Mouse (Mus musculus) E14TG2a.4 (cell line): ENCODE results near the gene Podxl.

Experiments
- H3K27me3 ChIP-seq: 2 replicates; pipeline ENCODE4 v1.6.1; 2014; ENCODE audit warnings: low read length, control low read depth; ENCODE audit not compliant: insufficient read depth
- H3K36me3 ChIP-seq: 2 replicates; pipeline ENCODE4 v1.6.1; 2014; ENCODE audit warnings: low read length, control low read depth; ENCODE audit not compliant: insufficient read depth
- H3K4me1 ChIP-seq: replicated peaks from 2 replicates; pipeline ENCODE4 v1.6.1; 2014; ENCODE audit warnings: low read depth, low read length, control low read depth
- H3K4me3 ChIP-seq: replicated peaks from 2 replicates; pipeline ENCODE4 v1.5.1; 2014; ENCODE audit warnings: mild to moderate bottlenecking, low read length
- H3K9me3 ChIP-seq: 2 replicates; pipeline ENCODE4 v1.6.1; 2014; ENCODE audit warnings: low read length, control low read depth
- CTCF ChIP-seq: conservative IDR thresholded peaks from 2 replicates; pipeline ENCODE4 v1.5.1; 2014; ENCODE audit warnings: low read length
- NANOG ChIP-seq: IDR thresholded peaks from 2 replicates; pipeline ENCODE4 v1.6.1; 2014; ENCODE audit warnings: borderline replicate concordance, low read length, mixed read lengths
- POU5F1 ChIP-seq: IDR thresholded peaks from 2 replicates; pipeline ENCODE4 v1.6.1; 2014; ENCODE audit warnings: low read length, borderline replicate concordance

Gene Podxl

DNA sequence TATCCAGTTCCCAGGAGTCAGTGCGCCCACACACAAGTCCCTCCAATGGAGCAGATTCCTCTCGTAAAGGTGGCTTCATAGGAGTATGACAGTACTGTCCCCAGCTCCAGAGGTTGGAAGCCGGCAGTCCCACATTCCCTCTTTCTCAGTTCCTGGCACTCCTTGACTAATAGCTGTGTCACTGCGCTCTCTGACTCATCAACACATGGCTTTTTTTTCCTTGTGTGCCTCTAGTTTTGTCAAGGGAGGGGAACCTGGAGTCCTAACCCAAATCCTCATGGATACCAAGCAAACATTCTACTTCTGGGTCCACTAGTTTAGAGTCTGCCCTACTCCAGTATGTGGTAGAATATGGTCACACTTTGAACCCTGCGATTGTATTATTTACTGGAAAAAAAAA lies 29.1 kb downstream of the Podxl start:
- Histone ChIP-seq H3K27me3 (no peaks in the 10 kb centered on the region), H3K4me3 (no peak overlapping the region), H3K9me3 (peaks cover 4% of the 10 kb centered on the region), H3K36me3 (no peaks in the 10 kb centered on the region), H3K4me1 (peaks cover 12% of the 10 kb centered on the region)
- no peak for TF ChIP-seq POU5F1
- no peak for TF ChIP-seq NANOG
- no peak for TF ChIP-seq CTCF

DNA sequence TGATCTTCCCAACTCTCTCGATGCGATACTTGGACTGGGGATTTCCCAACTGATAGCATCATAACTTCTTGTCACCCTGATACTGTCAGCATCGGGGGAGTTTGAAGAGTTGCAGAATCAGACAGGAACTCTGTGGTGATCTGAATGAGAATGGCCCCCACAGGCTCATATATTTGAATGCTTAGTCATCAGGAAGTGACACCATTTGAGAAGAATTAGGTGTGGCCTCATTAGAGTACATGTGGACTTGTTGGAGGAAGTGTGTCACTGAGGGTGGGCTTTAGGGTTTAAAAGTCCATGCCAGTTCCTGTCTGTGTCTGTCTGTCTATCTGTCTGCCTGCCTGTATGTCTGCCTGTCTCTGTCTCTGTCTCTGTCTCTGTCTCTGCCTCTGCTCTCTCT lies 31.9 kb downstream of the Podxl start:
- no peak for TF ChIP-seq NANOG
- TF ChIP-seq CTCF, result no peak
- no peak for TF ChIP-seq POU5F1
- peaks cover 28% of the 10 kb centered on the region for H3K4me1 ChIP-seq
- H3K36me3 ChIP-seq, result peaks cover 5% of the 10 kb centered on the region; the same call in 1 of the 2 replicates
- H3K4me3 ChIP-seq, result no peak overlapping the region
- no peaks in the 10 kb centered on the region for H3K27me3 ChIP-seq
- peaks cover 4% of the 10 kb centered on the region for H3K9me3 ChIP-seq

DNA sequence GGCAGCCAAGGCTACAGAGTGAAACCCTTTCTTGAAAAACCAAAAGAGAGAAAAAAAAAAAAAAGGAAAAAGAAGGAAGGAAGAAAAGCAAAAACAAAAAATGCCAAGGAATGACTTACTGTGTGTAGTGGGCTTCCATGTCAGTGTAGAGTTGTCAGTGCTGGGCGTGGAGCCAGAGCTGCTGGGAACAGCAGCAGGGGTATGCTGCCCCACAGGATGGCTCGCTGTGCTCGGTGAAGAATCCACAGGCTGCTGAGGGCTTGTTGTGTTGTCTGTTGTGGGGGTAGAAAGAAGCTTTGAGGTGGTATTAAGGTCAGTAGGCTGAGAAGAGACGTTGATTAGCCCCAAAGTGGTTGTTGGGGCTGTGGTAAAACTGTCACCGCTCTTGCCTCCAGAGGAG lies 35.4 kb downstream of the Podxl start:
- Histone ChIP-seq H3K36me3 (peaks cover 33% of the 10 kb centered on the region), H3K27me3 (no peaks in the 10 kb centered on the region), H3K4me1 (peaks cover 51% of the 10 kb centered on the region), H3K9me3 (peaks cover 4% of the 10 kb centered on the region), H3K4me3 (no peak overlapping the region)
- TF ChIP-seq NANOG (no peak), CTCF (no peak), POU5F1 (no peak)

DNA sequence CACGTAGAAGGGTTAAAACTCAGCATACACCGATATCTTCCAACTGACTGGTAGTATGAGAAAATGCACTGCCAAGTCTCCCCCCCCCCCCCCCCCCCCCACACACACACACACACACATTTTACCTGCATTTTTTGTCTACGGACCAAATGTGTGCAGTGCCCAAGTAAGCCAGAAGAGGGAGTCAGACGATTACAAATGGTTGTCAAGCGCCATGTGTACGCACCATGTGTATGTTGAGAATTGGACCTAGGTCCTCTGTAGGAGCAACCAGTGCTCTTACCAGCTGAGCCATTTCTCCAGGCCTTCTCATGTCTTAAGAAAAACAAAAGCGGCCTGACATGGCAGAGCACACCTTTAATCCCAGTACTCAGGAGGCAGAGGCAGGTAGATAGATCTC lies 35.9 kb downstream of the Podxl start:
- TF ChIP-seq CTCF (peak; percentile 47), POU5F1 (no peak)
- no peak overlapping the region for H3K4me3 ChIP-seq
- no peaks in the 10 kb centered on the region for H3K27me3 ChIP-seq
- H3K36me3 ChIP-seq, result peaks cover 37% of the 10 kb centered on the region
- H3K9me3 ChIP-seq, result peaks cover 4% of the 10 kb centered on the region
- H3K4me1 ChIP-seq, result peaks cover 51% of the 10 kb centered on the region

DNA sequence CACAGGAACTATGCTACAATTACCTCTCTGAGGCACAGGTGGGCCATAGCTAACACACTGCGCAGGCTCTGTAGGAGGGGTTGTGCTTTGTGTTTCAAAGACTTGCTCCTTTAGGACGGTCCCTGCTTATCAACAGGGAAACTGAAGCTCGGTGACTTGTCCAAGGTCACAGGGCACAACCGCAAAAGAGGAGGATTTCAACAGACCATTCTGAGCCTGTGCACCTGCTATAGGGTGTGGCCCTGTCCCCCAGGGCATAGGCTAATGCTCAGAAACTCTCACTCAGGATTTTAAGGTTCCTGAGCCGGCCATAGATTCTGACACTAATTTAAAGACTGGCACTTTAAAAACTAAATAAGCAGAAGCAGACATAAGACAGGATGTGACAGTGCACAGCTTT lies 36.9 kb downstream of the Podxl start:
- peaks cover 49% of the 10 kb centered on the region for H3K4me1 ChIP-seq
- peaks cover 4% of the 10 kb centered on the region for H3K9me3 ChIP-seq
- 0 out of 2 replicates have a peak overlapping the region, but pooled peaks have one; percentile 17 for H3K4me3 ChIP-seq
- TF ChIP-seq CTCF (no peak), POU5F1 (no peak), NANOG (no peak)
- peaks cover 47% of the 10 kb centered on the region for H3K36me3 ChIP-seq
- no peaks in the 10 kb centered on the region for H3K27me3 ChIP-seq

DNA sequence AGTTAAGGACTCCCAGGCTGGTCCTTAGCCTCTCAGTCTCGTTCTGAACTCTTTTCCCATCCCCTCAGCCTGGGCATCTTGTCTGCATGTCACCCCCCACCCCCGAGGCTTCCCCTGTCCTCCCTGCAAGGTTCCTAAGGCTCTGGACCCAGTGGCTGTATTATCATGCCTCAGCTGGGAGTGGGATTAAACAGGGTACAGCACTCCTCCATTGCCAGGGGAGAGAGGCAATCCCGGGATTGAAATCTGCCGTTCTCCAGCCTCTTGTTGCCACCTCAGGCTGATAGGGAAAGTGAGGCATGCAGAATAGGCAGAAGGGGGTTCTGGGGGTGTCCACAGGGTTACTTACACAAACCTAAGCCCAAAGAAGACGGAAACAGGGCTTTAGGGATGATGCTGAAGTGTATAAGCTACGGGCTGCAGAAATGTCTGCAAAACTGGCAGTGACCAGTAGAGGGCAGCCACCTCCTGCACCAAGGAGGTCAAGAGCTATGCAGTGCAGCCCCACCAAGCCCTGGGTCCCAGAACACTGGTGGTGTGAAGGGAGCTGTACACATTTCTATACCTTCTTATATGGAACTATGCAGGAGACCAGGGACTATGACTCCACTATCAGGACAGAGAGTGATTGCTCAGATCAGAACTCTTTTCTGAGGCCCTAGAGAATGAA lies 38.4 kb downstream of the Podxl start:
- no peaks in the 10 kb centered on the region for H3K27me3 ChIP-seq
- H3K4me1 ChIP-seq, result peaks cover 43% of the 10 kb centered on the region
- H3K9me3 ChIP-seq, result peaks cover 4% of the 10 kb centered on the region
- H3K36me3 ChIP-seq, result peaks cover 53% of the 10 kb centered on the region
- TF ChIP-seq CTCF (peak; percentile 79), POU5F1 (no peak), NANOG (no peak)
- H3K4me3 ChIP-seq, result no peak overlapping the region

DNA sequence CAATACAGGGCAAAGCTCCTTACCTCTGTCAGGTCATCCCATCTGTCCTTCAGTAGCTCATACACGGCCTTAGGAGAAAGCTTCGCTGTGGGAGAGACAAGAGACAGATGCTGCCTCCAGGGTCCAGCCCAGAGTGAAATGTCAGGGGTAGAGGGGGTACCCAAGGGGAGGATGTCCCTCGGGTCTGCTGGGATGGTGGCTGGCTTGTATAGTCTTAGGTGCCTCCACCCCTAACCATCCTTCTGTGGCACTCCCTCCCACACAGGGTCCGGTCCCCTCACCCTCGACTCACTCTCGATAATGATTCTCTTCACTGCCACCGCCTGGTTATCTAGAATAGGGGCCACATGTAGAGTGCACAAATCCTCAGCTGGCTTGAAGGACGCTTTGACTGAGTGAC lies 39.1 kb downstream of the Podxl start:
- no peak for TF ChIP-seq NANOG
- TF ChIP-seq CTCF, result no peak
- no peak for TF ChIP-seq POU5F1
- H3K27me3 ChIP-seq, result no peaks in the 10 kb centered on the region
- no peak overlapping the region for H3K4me3 ChIP-seq
- peaks cover 43% of the 10 kb centered on the region for H3K4me1 ChIP-seq
- no peaks in the 10 kb centered on the region for H3K9me3 ChIP-seq
- H3K36me3 ChIP-seq, result peaks cover 53% of the 10 kb centered on the region

DNA sequence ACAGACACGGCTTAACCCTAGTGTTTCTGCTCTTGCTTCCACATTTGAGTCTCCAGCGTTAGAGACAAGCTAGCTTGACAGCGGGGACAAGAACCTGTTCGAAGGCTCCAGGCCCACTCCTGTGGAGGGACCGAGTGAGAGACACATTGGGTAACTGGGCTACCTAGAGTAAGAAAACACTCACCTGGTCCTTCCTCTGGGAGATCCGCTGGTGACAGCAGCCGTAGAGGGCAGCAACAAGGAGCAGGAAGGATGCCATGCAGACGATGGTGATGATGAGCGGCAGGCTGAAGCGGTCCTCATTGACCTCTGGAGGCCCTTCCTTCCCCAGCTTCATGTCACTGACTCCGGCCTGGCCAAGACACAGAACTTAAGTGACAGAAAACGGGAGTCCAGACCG lies 39.7 kb downstream of the Podxl start:
- Histone ChIP-seq H3K4me1 (peaks cover 43% of the 10 kb centered on the region), H3K27me3 (no peaks in the 10 kb centered on the region), H3K36me3 (peaks cover 53% of the 10 kb centered on the region), H3K9me3 (no peaks in the 10 kb centered on the region), H3K4me3 (no peak overlapping the region)
- TF ChIP-seq CTCF (no peak), POU5F1 (no peak), NANOG (no peak)

DNA sequence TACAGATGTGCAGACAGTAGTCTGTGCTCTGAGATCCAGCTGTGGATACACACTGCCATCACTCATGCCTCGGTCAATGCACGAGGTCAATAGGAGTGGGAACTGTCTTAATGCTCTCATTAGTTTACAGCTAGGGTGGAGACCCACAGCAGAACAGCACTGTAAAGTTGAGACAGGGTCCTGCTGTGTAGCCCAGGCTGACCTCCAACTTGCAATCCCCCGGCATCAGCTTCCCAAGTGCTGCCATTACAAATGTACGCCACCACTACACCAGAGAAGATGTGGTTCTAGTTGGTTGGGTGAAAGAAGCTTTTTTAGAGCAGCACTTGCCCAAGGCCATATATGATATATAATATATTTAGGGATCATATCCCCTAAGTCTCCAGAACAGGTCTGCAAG lies 40.1 kb downstream of the Podxl start:
- Histone ChIP-seq H3K27me3 (no peaks in the 10 kb centered on the region), H3K36me3 (peaks cover 52% of the 10 kb centered on the region), H3K9me3 (no peaks in the 10 kb centered on the region), H3K4me1 (peaks cover 40% of the 10 kb centered on the region), H3K4me3 (no peak overlapping the region)
- TF ChIP-seq CTCF (no peak), NANOG (no peak), POU5F1 (no peak)
